Mouse (Mus musculus) CH12.LX (cell line): ENCODE measurements around the gene Gm10160. TPM values are rescaled to one million over a fixed set of nuclear protein-coding genes. Genes with fewer than 3 reads are reported as not detected.
"Not testable (repeated sequence)": the region's sequence is repeated elsewhere in the genome, so short reads cannot be mapped to it uniquely, and the experiment has no call there.

Source experiments
- DNase-seq: peaks from one replicate; pipeline ENCODE4 v3.0.0-alpha.2; 2013; ENCODE audit errors: extremely low read depth
- H3K27ac ChIP-seq: 2 replicates; pipeline ENCODE4 v1.5.1; 2012; ENCODE audit warnings: low read depth, mild to moderate bottlenecking, control low read depth, moderate library complexity; ENCODE audit not compliant: insufficient read depth
- H3K27me3 ChIP-seq: replicated peaks from 2 replicates; pipeline ENCODE3; 2012; ENCODE audit warnings: inconsistent platforms
- H3K36me3 ChIP-seq, 2 experiments: replicated peaks in 1 of 2; 2 replicates each; pipeline versions ENCODE3 to v1.6.1; 2012; ENCODE audit warnings: inconsistent platforms in 1 of 2, low read length in 1 of 2, mild to moderate bottlenecking in 1 of 2, mixed read lengths in 1 of 2, moderate library complexity in 1 of 2; ENCODE audit not compliant: control insufficient read depth in 1 of 2, insufficient read depth in 1 of 2
- H3K4me1 ChIP-seq, 2 experiments: 2 replicates each; pipeline ENCODE4 v1.6.1; 2012; ENCODE audit warnings: inconsistent platforms in 1 of 2, moderate library complexity in 1 of 2; ENCODE audit not compliant: insufficient read depth in 2 of 2, control insufficient read depth in 1 of 2
- H3K4me2 ChIP-seq: 2 replicates; pipeline ENCODE4 v1.6.1; 2012; ENCODE audit warnings: low read depth, mild to moderate bottlenecking, control low read depth; ENCODE audit not compliant: poor library complexity, insufficient read depth, severe bottlenecking
- H3K4me3 ChIP-seq, 3 experiments: fragments of 150-350 bp in 1 of 3; sonication (generic) in 1 of 3; replicated peaks in 1 of 3; 2 replicates each; pipeline versions ENCODE3 to v1.5.1; 2011 to 2012; ENCODE audit warnings: low read depth in 2 of 3, low read length in 2 of 3, mild to moderate bottlenecking in 2 of 3, moderate library complexity in 2 of 3, control low read depth in 1 of 3, improper control_type of control experiment in 1 of 3, inconsistent platforms in 1 of 3, mixed read lengths in 1 of 3; ENCODE audit not compliant: poor library complexity in 1 of 3
- H3K79me2 ChIP-seq: replicated peaks from 2 replicates; pipeline ENCODE4 v1.6.1; 2012; ENCODE audit warnings: mild to moderate bottlenecking, moderate library complexity; ENCODE audit not compliant: control insufficient read depth, poor library complexity, insufficient read depth, severe bottlenecking; ENCODE audit errors: extremely low read depth
- H3K9ac ChIP-seq: 2 replicates; pipeline ENCODE4 v1.6.1; 2012; ENCODE audit warnings: low read depth, mild to moderate bottlenecking, control low read depth, moderate library complexity; ENCODE audit not compliant: insufficient read depth
- H3K9me3 ChIP-seq: replicated peaks from 2 replicates; pipeline ENCODE3; 2012; ENCODE audit warnings: low read length, inconsistent platforms, mixed read lengths
- CTCF ChIP-seq, 2 experiments: IDR thresholded peaks in 1 of 2; conservative IDR thresholded peaks in 1 of 2; 2 replicates each; pipeline ENCODE4 v1.5.1; 2011 to 2012; ENCODE audit warnings: low read depth in 2 of 2, low read length in 2 of 2, improper control_type of control experiment in 1 of 2, inconsistent platforms in 1 of 2, mild to moderate bottlenecking in 1 of 2, moderate library complexity in 1 of 2
- JUND ChIP-seq: conservative IDR thresholded peaks from 2 replicates; pipeline ENCODE4 v1.6.1; 2011; ENCODE audit warnings: low read depth, low read length, improper control_type of control experiment
- MAX ChIP-seq: IDR thresholded peaks from 2 replicates; pipeline ENCODE4 v1.6.1; 2011; ENCODE audit warnings: low read length, improper control_type of control experiment
- MEF2A ChIP-seq: IDR thresholded peaks from 2 replicates; pipeline ENCODE4 v1.6.1; 2014; ENCODE audit warnings: low read depth, mild to moderate bottlenecking, inconsistent platforms, low read length, improper control_type of control experiment, borderline replicate concordance
- PAX5 ChIP-seq: IDR thresholded peaks from 2 replicates; pipeline ENCODE4 v1.6.1; 2012; ENCODE audit warnings: low read length, inconsistent platforms, mixed read lengths
- POLR2AphosphoS2 ChIP-seq: IDR thresholded peaks from 2 replicates; pipeline ENCODE4 v1.6.1; 2011; ENCODE audit warnings: low read depth, low read length, improper control_type of control experiment
- RAD21 ChIP-seq: IDR thresholded peaks from 2 replicates; pipeline ENCODE4 v1.6.1; 2011; ENCODE audit warnings: low read depth, mild to moderate bottlenecking, low read length, improper control_type of control experiment, moderate library complexity
- SMC3 ChIP-seq: IDR thresholded peaks from 2 replicates; pipeline ENCODE4 v1.6.1; 2011; ENCODE audit warnings: low read depth, low read length, improper control_type of control experiment
- UBTF ChIP-seq: IDR thresholded peaks from 2 replicates; pipeline ENCODE4 v1.6.1; 2012; ENCODE audit warnings: low read depth, mild to moderate bottlenecking, inconsistent platforms, low read length, improper control_type of control experiment, moderate library complexity
- ZKSCAN1 ChIP-seq: IDR thresholded peaks from 2 replicates; pipeline ENCODE4 v1.6.1; 2012; ENCODE audit warnings: low read depth, inconsistent platforms, low read length, improper control_type of control experiment, borderline replicate concordance
- ZNF384 ChIP-seq: IDR thresholded peaks from 2 replicates; pipeline ENCODE4 v1.6.1; 2012; ENCODE audit warnings: low read depth, low read length, improper control_type of control experiment, inconsistent platforms
- dilution Hi-C: fragments of 300-500 bp; cut with MboI; formaldehyde crosslinking; loops from 2 replicates; pipeline ENCODE4 v1.14.3; 2020; ENCODE audit warnings: low sequenced_read_pairs; ENCODE audit not compliant: extremely low pct_unique_long_range_greater_than_20kb, extremely low pct_ligation_motif_present
- in situ Hi-C: fragments of 300-500 bp; cut with MboI; formaldehyde crosslinking; loops from 3 replicates; pipeline ENCODE4 v1.14.3; 2019; ENCODE audit warnings: low sequenced_read_pairs, low pct_ligation_motif_present, low pct_unique_long_range_greater_than_20kb, mixed read lengths
- polyA plus RNA-seq: library from polyadenylated mRNA; unstranded; fragments of >175 nt; gene quantifications from 2 replicates; pipeline ENCODE4 v1.2.1, GENCODE M21; 2012; ENCODE audit warnings: low read depth; ENCODE audit not compliant: insufficient read length
- total RNA-seq, 2 experiments: library from RNA; depleted of rRNA; stranded (reverse); fragments of 300-350 nt in 1 of 2; fragments of >200 nt in 1 of 2; gene quantifications; 2 replicates each; pipeline ENCODE4 v1.2.3; 2012 to 2014

The Gm10160 gene
- total and polyA plus RNA-seq, 3 experiments, result not detected

GRCm38 (mm10) chr7:81839746-81840145 is 15.8 kb downstream of the Gm10160 start:
- Histone ChIP-seq H3K79me2 (no peaks in the 10 kb centered on the region), H3K27me3 (no peaks in the 10 kb centered on the region), H3K27ac (no peak overlapping the region), H3K4me1 (no peaks in the 10 kb centered on the region), H3K4me3 (no peak overlapping the region), H3K36me3 (no peaks in the 10 kb centered on the region), H3K9me3 (peaks cover 3% of the 10 kb centered on the region), H3K9ac (no peak overlapping the region), H3K4me2 (no peak overlapping the region)
- in situ Hi-C loops (no loop called here), dilution Hi-C loops (no loop called here)
- TF ChIP-seq JUND, result no peak
- TF ChIP-seq PAX5, result no peak
- no peak for DNase-seq

GRCm38 (mm10) chr7:81837771-81838170 is 17.8 kb downstream of the Gm10160 start:
- H3K9me3 ChIP-seq, H3K79me2 ChIP-seq, H3K4me1 ChIP-seq, H3K27ac ChIP-seq, H3K4me3 ChIP-seq, H3K27me3 ChIP-seq, H3K36me3 ChIP-seq, DNase-seq, dilution Hi-C loops, H3K9ac ChIP-seq, H3K4me2 ChIP-seq, in situ Hi-C loops: not testable (repeated sequence)

- H3K9me3 ChIP-seq, result peaks cover 3% of the 10 kb centered on the region
- no peak overlapping the region for H3K4me2 ChIP-seq
- dilution Hi-C loops, result no loop called here
- TF ChIP-seq PAX5, result no peak
- no peak for TF ChIP-seq MAX
- TF ChIP-seq RAD21, result no peak
- no peak for TF ChIP-seq ZNF384
- TF ChIP-seq MEF2A, result no peak
- TF ChIP-seq POLR2AphosphoS2, result no peak
- TF ChIP-seq SMC3, result no peak
- TF ChIP-seq UBTF, result no peak
- no peak for TF ChIP-seq ZKSCAN1
- TF ChIP-seq CTCF (conservative IDR thresholded peaks at IDR 0.05 in 1 of 2, IDR thresholded peaks at IDR 0.05 in 1 of 2; ENCODE audit: low read depth in 2 of 2, low read length in 2 of 2), result no peak
- H3K9ac ChIP-seq, result no peak overlapping the region
- H3K4me1 ChIP-seq, result no peaks in the 10 kb centered on the region
- no peak overlapping the region for H3K27ac ChIP-seq
- DNase-seq, result no peak
- no peaks in the 10 kb centered on the region for H3K36me3 ChIP-seq
- H3K27me3 ChIP-seq, result no peaks in the 10 kb centered on the region
- in situ Hi-C loops, result no loop called here
- H3K79me2 ChIP-seq, result no peaks in the 10 kb centered on the region
- H3K4me3 ChIP-seq, result no peak overlapping the region
Observed at GRCm38 (mm10) chr7:81835430-81835829, 20.2 kb downstream of the Gm10160 start.
